Mouse (Mus musculus) testis, adult 2 months (tissue): ENCODE results near the gene Phldb2.

Source experiments
- CTCF ChIP-seq: fragments of 200-500 bp; IDR thresholded peaks from 2 replicates; pipeline ENCODE4 v1.5.1; 2012; ENCODE audit warnings: low read depth, mild to moderate bottlenecking, inconsistent platforms, low read length, moderate library complexity; ENCODE audit not compliant: control insufficient read depth, insufficient read depth, insufficient replicate concordance
- POLR2A ChIP-seq: fragments of 200-500 bp; IDR thresholded peaks from 2 replicates; pipeline ENCODE4 v1.6.1; 2012; ENCODE audit warnings: low read depth, mild to moderate bottlenecking, inconsistent platforms, low read length, moderate library complexity; ENCODE audit not compliant: control insufficient read depth

DNA sequence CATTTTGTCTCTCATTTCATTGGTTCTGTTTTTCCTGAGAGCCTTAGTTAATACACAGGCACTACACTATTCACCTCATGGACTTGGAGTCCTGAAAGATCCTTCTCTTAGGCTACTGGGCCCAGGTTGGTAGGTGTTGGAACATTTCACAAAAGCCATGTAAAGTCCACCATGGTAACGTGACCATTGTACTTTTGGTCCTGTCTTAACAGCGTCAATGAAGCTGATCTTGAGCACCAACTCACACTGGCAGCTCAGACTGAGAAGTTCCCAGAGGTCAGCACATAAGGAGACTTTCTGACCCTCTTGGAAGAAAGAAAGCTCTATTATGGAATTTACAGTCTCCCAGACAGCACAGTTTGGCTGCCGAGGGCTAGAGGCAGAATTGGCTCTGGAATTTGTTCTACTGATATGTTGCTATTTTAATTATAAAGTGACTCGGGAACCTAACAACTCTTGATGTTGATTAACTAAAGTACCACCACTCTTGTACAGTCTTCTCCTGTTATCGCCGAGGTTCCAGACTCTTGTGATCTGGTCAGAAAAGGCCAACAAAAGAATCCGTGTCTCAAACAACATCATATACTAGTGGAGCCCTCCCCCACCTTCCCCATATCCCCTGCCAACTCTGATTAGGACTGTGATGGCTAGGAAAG, 72.1 kb downstream of the Phldb2 start:
- TF ChIP-seq CTCF = no peak
- TF ChIP-seq POLR2A = no peak
